In genomic region chr10:95882036-95882435, GRCm38 (mm10) we compare ENCODE assay signal across 18 mouse cellular contexts. TPM values are rescaled to one million over a fixed set of nuclear protein-coding genes. Genes with fewer than 3 reads are reported as not detected.
DNase-seq lines count a peak whose midpoint lies in the region; ATAC-seq and TF ChIP-seq lines count a peak whose summit lies in the region.
"Had no signal": no experiment of that assay in that cellular context is flagged by ENCODE, and none has a peak within 500 bp of the region (broad histone marks: within the 10 kb centered on the region; RNA-seq: fewer than 3 reads in every experiment).

No protein-coding gene starts in this region.

- no peaks in the 10 kb centered on the region for H3K9me3 ChIP-seq in intestine, embryonic 15.5 days
- no peaks in the 10 kb centered on the region for H3K9me3 ChIP-seq in intestine, postnatal 0 days (ENCODE audit: control insufficient read depth)
- H3K9me3 ChIP-seq in neural tube, embryonic 11.5 days (ENCODE audit: control insufficient read depth, low read length) = no peaks in the 10 kb centered on the region
- H3K9me3 ChIP-seq in hindbrain, embryonic 14.5 days (ENCODE audit: control insufficient read depth, low read length) = 0 out of 2 replicates have a peak, but pooled peaks cover 5% of the 10 kb centered on the region

- no peak overlapping the region for H3K4me3 ChIP-seq in intestine, embryonic 15.5 days (replicated peaks)
- H3K4me3 ChIP-seq in intestine, postnatal 0 days (ENCODE audit: low read depth, low read length) = no peak overlapping the region
- no peak overlapping the region for H3K4me3 ChIP-seq in neural tube, embryonic 11.5 days (ENCODE audit: low read depth, low read length)
- no peak overlapping the region for H3K4me3 ChIP-seq in hindbrain, embryonic 14.5 days (replicated peaks; ENCODE audit: low read length)
- H3K4me3 ChIP-seq: heart, adult 2 months; left cerebral cortex, adult 2 months had no signal

- H3K4me2 ChIP-seq in intestine, embryonic 15.5 days (replicated peaks) = peak overlapping the region; percentile 5; the same call in 1 of the 2 replicates
- H3K4me2 ChIP-seq in intestine, postnatal 0 days (replicated peaks; ENCODE audit: low read depth) = no peak overlapping the region
- no peak overlapping the region for H3K4me2 ChIP-seq in neural tube, embryonic 11.5 days (ENCODE audit: low read depth)
- peak overlapping the region; percentile 29 for H3K4me2 ChIP-seq in hindbrain, embryonic 14.5 days (replicated peaks)

- H3K27me3 ChIP-seq in intestine, embryonic 15.5 days (replicated peaks) = no peaks in the 10 kb centered on the region
- no peaks in the 10 kb centered on the region for H3K27me3 ChIP-seq in intestine, postnatal 0 days (replicated peaks; ENCODE audit: control insufficient read depth, insufficient read depth, low read length)
- no peaks in the 10 kb centered on the region for H3K27me3 ChIP-seq in neural tube, embryonic 11.5 days (ENCODE audit: control insufficient read depth, insufficient read depth, low read length)
- no peaks in the 10 kb centered on the region for H3K27me3 ChIP-seq in hindbrain, embryonic 14.5 days (ENCODE audit: control insufficient read depth, insufficient read depth, low read length)

- H3K36me3 ChIP-seq in intestine, embryonic 15.5 days = no peaks in the 10 kb centered on the region
- no peaks in the 10 kb centered on the region for H3K36me3 ChIP-seq in intestine, postnatal 0 days (ENCODE audit: control insufficient read depth, insufficient read depth)
- H3K36me3 ChIP-seq in neural tube, embryonic 11.5 days (ENCODE audit: control insufficient read depth, insufficient read depth, low read length) = no peaks in the 10 kb centered on the region
- no peaks in the 10 kb centered on the region for H3K36me3 ChIP-seq in hindbrain, embryonic 14.5 days (replicated peaks; ENCODE audit: control insufficient read depth, insufficient read depth)

- no peak overlapping the region for H3K9ac ChIP-seq in intestine, embryonic 15.5 days
- no peak overlapping the region for H3K9ac ChIP-seq in intestine, postnatal 0 days (ENCODE audit: low read depth, low read length)
- H3K9ac ChIP-seq in neural tube, embryonic 11.5 days (ENCODE audit: low read length) = no peak overlapping the region
- H3K9ac ChIP-seq in hindbrain, embryonic 14.5 days = no peak overlapping the region; the same call in 1 of the 2 replicates

- 52% methylated on average over 9 of the region's 9 CpGs for WGBS in intestine, embryonic 15.5 days
- 44% methylated on average over 9 of the region's 9 CpGs for WGBS in intestine, postnatal 0 days
- 62% methylated on average over 9 of the region's 9 CpGs for WGBS in neural tube, embryonic 11.5 days
- 60% methylated on average over 9 of the region's 9 CpGs for WGBS in hindbrain, embryonic 14.5 days

- H3K27ac ChIP-seq in intestine, embryonic 15.5 days = no peak overlapping the region
- no peak overlapping the region for H3K27ac ChIP-seq in intestine, postnatal 0 days (ENCODE audit: low read depth, low read length)
- H3K27ac ChIP-seq in neural tube, embryonic 11.5 days (ENCODE audit: low read depth, low read length) = no peak overlapping the region
- no peak overlapping the region for H3K27ac ChIP-seq in hindbrain, embryonic 14.5 days
- H3K27ac ChIP-seq: heart, adult 2 months; left cerebral cortex, adult 2 months had no signal

- DNase-seq in neural tube, embryonic 11.5 days (ENCODE audit: low spot score) = peak; percentile 19
- no peak for DNase-seq in neural tube, embryonic 10.5 days (ENCODE audit: extremely low spot score, low spot score)
- no peak for DNase-seq in hindbrain, embryonic 14.5 days (ENCODE audit: low spot score)
- no peak for DNase-seq in gastrocnemius, postnatal 10 days
- no peak for DNase-seq in layer of hippocampus, adult 11-12 months (ENCODE audit: low spot score)
- DNase-seq: adrenal gland, adult 8-10 months; cerebellum, adult 8-10 months; heart, adult 2 months; kidney, adult 8-10 months; lung, adult 2 months had no signal

- H3K4me1 ChIP-seq in intestine, embryonic 15.5 days (replicated peaks) = no peaks in the 10 kb centered on the region
- no peaks in the 10 kb centered on the region for H3K4me1 ChIP-seq in intestine, postnatal 0 days (replicated peaks; ENCODE audit: control insufficient read depth, insufficient read depth, low read length)
- H3K4me1 ChIP-seq in neural tube, embryonic 11.5 days (ENCODE audit: control insufficient read depth, insufficient read depth, low read length) = no peaks in the 10 kb centered on the region
- H3K4me1 ChIP-seq in hindbrain, embryonic 14.5 days (replicated peaks; ENCODE audit: control insufficient read depth, insufficient read depth, low read length) = no peaks in the 10 kb centered on the region; the same call in 1 of the 2 replicates

- no peak for ATAC-seq in intestine, embryonic 15.5 days
- ATAC-seq in intestine, postnatal 0 days = no peak
- no peak for ATAC-seq in neural tube, embryonic 11.5 days (ENCODE audit: insufficient read depth, low FRiP score, low TSS enrichment)
- no peak for ATAC-seq in hindbrain, embryonic 14.5 days (ENCODE audit: low FRiP score)
- ATAC-seq: forebrain, embryonic 14.5 days had no signal

- no peak for TF ChIP-seq CTCF in intestine, postnatal 0 days (IDR thresholded peaks at IDR 0.05; ENCODE audit: low read depth)

RNA-seq across cellular contexts. Expression of gene Gm33543, which starts 39.3 kb away (rescaled TPM):
- polyA plus RNA-seq in intestine, embryonic 15.5 days (2015; fragmentation: Nextera tagmentation; extraction: Ambion mirVana) = not detected in 2 replicates
- polyA plus RNA-seq in intestine, postnatal 0 days (2015; fragmentation: Nextera tagmentation; extraction: Ambion mirVana) = not detected in 2 replicates
- polyA plus RNA-seq in neural tube, embryonic 11.5 days (2014; fragmentation: Nextera tagmentation; extraction: Ambion mirVana) = not detected in 2 replicates
- not detected in 2 replicates for polyA plus RNA-seq in hindbrain, embryonic 14.5 days (2014; fragmentation: Nextera tagmentation; extraction: Ambion mirVana)
- under 1 TPM; 0.18 to 0.49 TPM for total RNA-seq in gastrocnemius, postnatal 10 days (2021)
- total RNA-seq: adrenal gland, adult 8-10 months; layer of hippocampus, adult 8-10 months; left cerebral cortex, adult 2 months; megakaryocyte progenitor cell, adult 5-6 weeks; MEL had no signal
- polyA plus RNA-seq: forebrain, embryonic 14.5 days; limb, embryonic 14.5 days had no signal

RNA-seq across cellular contexts. Expression of gene Eea1, which starts 58.4 kb away (rescaled TPM):
- 19.9 and 22.4 TPM in 2 replicates for polyA plus RNA-seq in intestine, embryonic 15.5 days (2015; fragmentation: Nextera tagmentation; extraction: Ambion mirVana)
- 20.6 and 21.3 TPM in 2 replicates for polyA plus RNA-seq in intestine, postnatal 0 days (2015; fragmentation: Nextera tagmentation; extraction: Ambion mirVana)
- polyA plus RNA-seq in neural tube, embryonic 11.5 days (2014; fragmentation: Nextera tagmentation; extraction: Ambion mirVana) = 13.5 and 14.5 TPM in 2 replicates
- 26.3 and 29.3 TPM in 2 replicates for polyA plus RNA-seq in hindbrain, embryonic 14.5 days (2014; fragmentation: Nextera tagmentation; extraction: Ambion mirVana)
- total RNA-seq in gastrocnemius, postnatal 10 days (2021) = 10 to 100 TPM; 22.6 to 24.9 TPM

Comparison
In these comparisons a context has a peak if more than half of its experiments do, and no peak if none do; other contexts are left out.
1. H3K4me2 ChIP-seq: peak in intestine, embryonic 15.5 days (single experiment) and hindbrain, embryonic 14.5 days (single experiment); none in intestine, postnatal 0 days (single experiment) and neural tube, embryonic 11.5 days (single experiment).